Mouse (Mus musculus): Measurements from ENCODE around the gene Nckap5l. TPM values are rescaled to one million over a fixed set of nuclear protein-coding genes. Genes with fewer than 3 reads are reported as not detected.

Gene Nckap5l
- total and polyA plus RNA-seq, 2 experiments from 2014 or later: 12.2 to 24.1 TPM

GRCm38 (mm10) chr15:99372761-99373160 is 84.8 kb downstream of the Nckap5l start:
- DNase-seq (ENCODE audit: low spot score): no peak
- H3K9me3 ChIP-seq (ENCODE audit: low read length): no peaks in the 10 kb centered on the region

More at GRCm38 (mm10) chr15:99372761-99373160, 84.8 kb downstream of the Nckap5l start:
- Histone ChIP-seq H3K4me1 (ENCODE audit: insufficient read depth, low read length) (peaks cover 8% of the 10 kb centered on the region; the same call in 1 of the 2 replicates), H3K9ac (replicated peaks; ENCODE audit: low read length, poor library complexity, severe bottlenecking) (no peak overlapping the region), H3K27ac (ENCODE audit: low read depth, low read length) (no peak overlapping the region), H3K4me2 (ENCODE audit: low read depth, low read length, poor library complexity, severe bottlenecking) (no peak overlapping the region), H3K4me3 (ENCODE audit: low read depth, low read length) (no peak overlapping the region), H3K36me3 (ENCODE audit: insufficient read depth, low read length) (no peaks in the 10 kb centered on the region), H3K27me3 (ENCODE audit: insufficient read depth, low read length) (no peaks in the 10 kb centered on the region)
- WGBS: 83% methylated on average over 9 of the region's 9 CpGs
- ATAC-seq (ENCODE audit: low FRiP score): no peak
- no peak for TF ChIP-seq CTCF (IDR thresholded peaks at IDR 0.05)

Other genes starting within 250 kb of the Nckap5l start
- gene Kcnh3, start 232.9 kb downstream of the Nckap5l start, total RNA-seq (2014; rRNA removed): 1.6 and 3.6 TPM in 2 replicates
- 0.60 and 0.67 TPM in 2 replicates for gene Kcnh3, start 232.9 kb downstream of the Nckap5l start, polyA plus RNA-seq (2015; fragmentation: Nextera tagmentation; extraction: Ambion mirVana)
- 223 and 225 TPM in 2 replicates for gene Mcrs1, start 205.8 kb downstream of the Nckap5l start, total RNA-seq (2014; rRNA removed)
- gene Mcrs1, start 205.8 kb downstream of the Nckap5l start, polyA plus RNA-seq (2015; fragmentation: Nextera tagmentation; extraction: Ambion mirVana): 207 and 222 TPM in 2 replicates
- gene Prpf40b, start 162.7 kb downstream of the Nckap5l start, total RNA-seq (2014; rRNA removed): 95.5 and 97.9 TPM in 2 replicates
- 99.6 and 107 TPM in 2 replicates for gene Prpf40b, start 162.7 kb downstream of the Nckap5l start, polyA plus RNA-seq (2015; fragmentation: Nextera tagmentation; extraction: Ambion mirVana)
- gene Fam186b, start 161.9 kb downstream of the Nckap5l start, total RNA-seq (2014; rRNA removed): 0.38 and 2.3 TPM in 2 replicates
- gene Fam186b, start 161.9 kb downstream of the Nckap5l start, polyA plus RNA-seq (2015; fragmentation: Nextera tagmentation; extraction: Ambion mirVana): 1.4 and 1.6 TPM in 2 replicates
- gene Fmnl3, start 87.3 kb downstream of the Nckap5l start, total RNA-seq (2014; rRNA removed): 13.5 and 15.5 TPM in 2 replicates
- gene Fmnl3, start 87.3 kb downstream of the Nckap5l start, polyA plus RNA-seq (2015; fragmentation: Nextera tagmentation; extraction: Ambion mirVana): 8.5 and 9.8 TPM in 2 replicates
- 270 and 327 TPM in 2 replicates for gene Tmbim6, start 64.9 kb downstream of the Nckap5l start, total RNA-seq (2014; rRNA removed)
- 327 and 348 TPM in 2 replicates for gene Tmbim6, start 64.9 kb downstream of the Nckap5l start, polyA plus RNA-seq (2015; fragmentation: Nextera tagmentation; extraction: Ambion mirVana)
- 11.7 and 12.4 TPM in 2 replicates for gene Bcdin3d, start 17.0 kb upstream of the Nckap5l start, total RNA-seq (2014; rRNA removed)
- gene Bcdin3d, start 17.0 kb upstream of the Nckap5l start, polyA plus RNA-seq (2015; fragmentation: Nextera tagmentation; extraction: Ambion mirVana): 12.6 and 14.6 TPM in 2 replicates
- gene Faim2, start 70.4 kb upstream of the Nckap5l start, total RNA-seq (2014; rRNA removed): 42.0 and 42.1 TPM in 2 replicates
- 72.0 and 82.5 TPM in 2 replicates for gene Faim2, start 70.4 kb upstream of the Nckap5l start, polyA plus RNA-seq (2015; fragmentation: Nextera tagmentation; extraction: Ambion mirVana)
- not detected in 2 replicates for gene Aqp2, start 121.3 kb upstream of the Nckap5l start, total RNA-seq (2014; rRNA removed)
- not detected in 2 replicates for gene Aqp2, start 121.3 kb upstream of the Nckap5l start, polyA plus RNA-seq (2015; fragmentation: Nextera tagmentation; extraction: Ambion mirVana)
- gene Aqp5, start 133.0 kb upstream of the Nckap5l start, total RNA-seq (2014; rRNA removed): 2.4 and 3.2 TPM in 2 replicates
- 1.0 and 1.4 TPM in 2 replicates for gene Aqp5, start 133.0 kb upstream of the Nckap5l start, polyA plus RNA-seq (2015; fragmentation: Nextera tagmentation; extraction: Ambion mirVana)
- gene Aqp6, start 143.7 kb upstream of the Nckap5l start, total RNA-seq (2014; rRNA removed): 1.7 TPM in 1 of 2 replicates, not detected in the other
- 0.23 and 0.28 TPM in 2 replicates for gene Aqp6, start 143.7 kb upstream of the Nckap5l start, polyA plus RNA-seq (2015; fragmentation: Nextera tagmentation; extraction: Ambion mirVana)
- gene Racgap1, start 193.9 kb upstream of the Nckap5l start, total RNA-seq (2014; rRNA removed): 27.0 and 32.9 TPM in 2 replicates
- 27.2 TPM in 2 replicates for gene Racgap1, start 193.9 kb upstream of the Nckap5l start, polyA plus RNA-seq (2015; fragmentation: Nextera tagmentation; extraction: Ambion mirVana)
- 138 and 150 TPM in 2 replicates for gene Asic1, start 212.6 kb upstream of the Nckap5l start, total RNA-seq (2014; rRNA removed)
- 37.3 and 42.1 TPM in 2 replicates for gene Asic1, start 212.6 kb upstream of the Nckap5l start, polyA plus RNA-seq (2015; fragmentation: Nextera tagmentation; extraction: Ambion mirVana)
- gene Smarcd1, start 244.4 kb upstream of the Nckap5l start, total RNA-seq (2014; rRNA removed): 83.0 and 93.0 TPM in 2 replicates
- 77.7 and 92.2 TPM in 2 replicates for gene Smarcd1, start 244.4 kb upstream of the Nckap5l start, polyA plus RNA-seq (2015; fragmentation: Nextera tagmentation; extraction: Ambion mirVana)
- not detected in 2 replicates for gene Gm17349, start 247.7 kb upstream of the Nckap5l start, total RNA-seq (2014; rRNA removed)
- not detected in 2 replicates for gene Gm17349, start 247.7 kb upstream of the Nckap5l start, polyA plus RNA-seq (2015; fragmentation: Nextera tagmentation; extraction: Ambion mirVana)